Mouse (Mus musculus) testis, adult 2 months (tissue): ENCODE results near the gene Nhs. TPM values are rescaled to one million over a fixed set of nuclear protein-coding genes. Genes with fewer than 3 reads are reported as not detected.

Source experiments
- H3K27ac ChIP-seq: fragments of 200-500 bp; 2 replicates; pipeline ENCODE4 v1.5.1; 2012; ENCODE audit warnings: low read depth, low read length; ENCODE audit not compliant: control insufficient read depth, insufficient read depth
- H3K27me3 ChIP-seq: fragments of 200-500 bp; 2 replicates; pipeline ENCODE4 v1.6.1; 2012; ENCODE audit warnings: mild to moderate bottlenecking, low read length, moderate library complexity; ENCODE audit not compliant: control insufficient read depth, insufficient read depth
- H3K36me3 ChIP-seq: fragments of 200-500 bp; 2 replicates; pipeline ENCODE4 v1.6.1; 2012; ENCODE audit warnings: mild to moderate bottlenecking, low read length; ENCODE audit not compliant: control insufficient read depth, insufficient read depth
- H3K4me1 ChIP-seq: fragments of 200-500 bp; 2 replicates; pipeline ENCODE4 v1.6.1; 2012; ENCODE audit warnings: low read length; ENCODE audit not compliant: control insufficient read depth, insufficient read depth
- H3K4me3 ChIP-seq: fragments of 200-500 bp; 2 replicates; pipeline ENCODE4 v1.5.1; 2012; ENCODE audit warnings: low read depth, mild to moderate bottlenecking, low read length, moderate library complexity, mixed read lengths; ENCODE audit not compliant: control insufficient read depth
- CTCF ChIP-seq: fragments of 200-500 bp; IDR thresholded peaks from 2 replicates; pipeline ENCODE4 v1.5.1; 2012; ENCODE audit warnings: low read depth, mild to moderate bottlenecking, inconsistent platforms, low read length, moderate library complexity; ENCODE audit not compliant: control insufficient read depth, insufficient read depth, insufficient replicate concordance
- POLR2A ChIP-seq: fragments of 200-500 bp; IDR thresholded peaks from 2 replicates; pipeline ENCODE4 v1.6.1; 2012; ENCODE audit warnings: low read depth, mild to moderate bottlenecking, inconsistent platforms, low read length, moderate library complexity; ENCODE audit not compliant: control insufficient read depth
- polyA plus RNA-seq: library from polyadenylated mRNA; depleted of rRNA; stranded (reverse); fragments of >200 nt; gene quantifications from 2 replicates; pipeline ENCODE4 v1.2.3, GENCODE M21; 2012

Gene Nhs
- polyA plus RNA-seq, 1 experiment = 0.51 TPM

- H3K36me3 ChIP-seq = no peaks in the 10 kb centered on the region
- H3K27me3 ChIP-seq = no peaks in the 10 kb centered on the region
- TF ChIP-seq CTCF (no peak), POLR2A (no peak)
- H3K4me1 ChIP-seq = no peaks in the 10 kb centered on the region
- H3K27ac ChIP-seq = no peak overlapping the region
- H3K4me3 ChIP-seq = no peak overlapping the region
Observed at GRCm38 (mm10) chrX:162045527-162045926, 114.0 kb downstream of the Nhs start.

GRCm38 (mm10) chrX:162044109-162044508 lies 115.4 kb downstream of the Nhs start:
- no peaks in the 10 kb centered on the region for H3K4me1 ChIP-seq
- no peak overlapping the region for H3K4me3 ChIP-seq
- no peaks in the 10 kb centered on the region for H3K36me3 ChIP-seq
- no peaks in the 10 kb centered on the region for H3K27me3 ChIP-seq
- TF ChIP-seq CTCF (no peak), POLR2A (no peak)
- H3K27ac ChIP-seq = no peak overlapping the region

GRCm38 (mm10) chrX:162025210-162025953 lies 134.1 kb downstream of the Nhs start:
- Histone ChIP-seq H3K4me3 (no peak overlapping the region; the same call in 1 of the 2 replicates), H3K4me1 (no peaks in the 10 kb centered on the region; the same call in 1 of the 2 replicates), H3K27ac (peak overlapping the region; percentile 21; the same call in 1 of the 2 replicates), H3K36me3 (no peaks in the 10 kb centered on the region), H3K27me3 (no peaks in the 10 kb centered on the region)
- TF ChIP-seq CTCF (no peak), POLR2A (no peak)

GRCm38 (mm10) chrX:162021724-162022123 lies 137.8 kb downstream of the Nhs start:
- TF ChIP-seq POLR2A (no peak), CTCF (no peak)
- no peaks in the 10 kb centered on the region for H3K27me3 ChIP-seq
- no peak overlapping the region for H3K4me3 ChIP-seq
- H3K4me1 ChIP-seq = no peaks in the 10 kb centered on the region; the same call in 1 of the 2 replicates
- no peak overlapping the region for H3K27ac ChIP-seq
- H3K36me3 ChIP-seq = no peaks in the 10 kb centered on the region

- Histone ChIP-seq H3K27me3 (no peaks in the 10 kb centered on the region), H3K36me3 (no peaks in the 10 kb centered on the region), H3K27ac (no peak overlapping the region), H3K4me3 (no peak overlapping the region), H3K4me1 (no peaks in the 10 kb centered on the region; the same call in 1 of the 2 replicates)
- TF ChIP-seq CTCF (no peak), POLR2A (no peak)
Observed at GRCm38 (mm10) chrX:162020039-162020566, 139.4 kb downstream of the Nhs start.

GRCm38 (mm10) chrX:162017471-162017870 lies 142.1 kb downstream of the Nhs start:
- TF ChIP-seq POLR2A (no peak), CTCF (no peak)
- H3K4me1 ChIP-seq = no peaks in the 10 kb centered on the region
- no peaks in the 10 kb centered on the region for H3K36me3 ChIP-seq
- no peaks in the 10 kb centered on the region for H3K27me3 ChIP-seq
- H3K27ac ChIP-seq = no peak overlapping the region
- no peak overlapping the region for H3K4me3 ChIP-seq

GRCm38 (mm10) chrX:162012570-162012969 lies 147.0 kb downstream of the Nhs start:
- Histone ChIP-seq H3K27me3 (no peaks in the 10 kb centered on the region), H3K4me3 (no peak overlapping the region), H3K4me1 (no peaks in the 10 kb centered on the region), H3K27ac (no peak overlapping the region), H3K36me3 (no peaks in the 10 kb centered on the region)
- no peak for TF ChIP-seq POLR2A
- no peak for TF ChIP-seq CTCF
